ENCODE assay signal across 17 mouse cellular contexts in genomic region chr14:82210402-82210801, GRCm38 (mm10).
DNase-seq lines count a peak whose midpoint lies in the region; ATAC-seq lines count a peak whose summit lies in the region.
"Had no signal": no experiment of that assay in that cellular context is flagged by ENCODE, and none has a peak within 500 bp of the region (broad histone marks: within the 10 kb centered on the region; RNA-seq: fewer than 3 reads in every experiment).

No protein-coding gene starts in this region.

- no peaks in the 10 kb centered on the region for H3K27me3 ChIP-seq in midbrain, embryonic 14.5 days (ENCODE audit: control insufficient read depth, insufficient read depth, low read length)
- no peaks in the 10 kb centered on the region for H3K27me3 ChIP-seq in midbrain, embryonic 11.5 days (ENCODE audit: control insufficient read depth, insufficient read depth, low read length)
- no peaks in the 10 kb centered on the region for H3K27me3 ChIP-seq in neural tube, embryonic 13.5 days
- H3K27me3 ChIP-seq: embryonic facial prominence, embryonic 13.5 days; limb, embryonic 15.5 days; liver, embryonic 15.5 days; stomach, embryonic 15.5 days had no signal

- no peak overlapping the region for H3K27ac ChIP-seq in midbrain, embryonic 14.5 days (replicated peaks; ENCODE audit: low read depth, low read length)
- no peak overlapping the region for H3K27ac ChIP-seq in midbrain, embryonic 11.5 days (ENCODE audit: low read depth, low read length)
- no peak overlapping the region for H3K27ac ChIP-seq in neural tube, embryonic 13.5 days (replicated peaks)
- H3K27ac ChIP-seq: embryonic facial prominence, embryonic 13.5 days; heart, embryonic 10.5 days; kidney, postnatal 0 days; limb, embryonic 15.5 days; liver, embryonic 15.5 days; stomach, embryonic 15.5 days had no signal

- ATAC-seq in midbrain, embryonic 14.5 days (ENCODE audit: low FRiP score, low TSS enrichment) = no peak
- ATAC-seq in midbrain, embryonic 11.5 days (ENCODE audit: low FRiP score) = no peak
- ATAC-seq in neural tube, embryonic 13.5 days (ENCODE audit: low read depth) = peak; percentile 23; the same call in 1 of the 2 replicates
- ATAC-seq: forebrain, postnatal 0 days; midbrain, embryonic 16.5 days had no signal

- no peaks in the 10 kb centered on the region for H3K9me3 ChIP-seq in midbrain, embryonic 14.5 days (ENCODE audit: control insufficient read depth, low read length)
- no peaks in the 10 kb centered on the region for H3K9me3 ChIP-seq in midbrain, embryonic 11.5 days (ENCODE audit: control insufficient read depth, low read length)
- H3K9me3 ChIP-seq in neural tube, embryonic 13.5 days = no peaks in the 10 kb centered on the region
- H3K9me3 ChIP-seq: embryonic facial prominence, embryonic 13.5 days; heart, embryonic 10.5 days; limb, embryonic 15.5 days; liver, embryonic 15.5 days; stomach, embryonic 15.5 days had no signal

- H3K4me1 ChIP-seq in midbrain, embryonic 14.5 days (ENCODE audit: control insufficient read depth, insufficient read depth, low read length) = no peaks in the 10 kb centered on the region
- no peaks in the 10 kb centered on the region for H3K4me1 ChIP-seq in midbrain, embryonic 11.5 days (ENCODE audit: control insufficient read depth, insufficient read depth, low read length)
- no peaks in the 10 kb centered on the region for H3K4me1 ChIP-seq in neural tube, embryonic 13.5 days (replicated peaks)
- H3K4me1 ChIP-seq: embryonic facial prominence, embryonic 13.5 days; heart, embryonic 10.5 days; limb, embryonic 15.5 days; liver, embryonic 15.5 days; stomach, embryonic 15.5 days had no signal

- 74% methylated on average over 5 of the region's 5 CpGs for WGBS in midbrain, embryonic 14.5 days
- 85% methylated on average over 5 of the region's 5 CpGs for WGBS in midbrain, embryonic 11.5 days
- 55% methylated on average over 5 of the region's 5 CpGs for WGBS in neural tube, embryonic 13.5 days

- H3K4me2 ChIP-seq in midbrain, embryonic 14.5 days (ENCODE audit: low read length) = no peak overlapping the region
- no peak overlapping the region for H3K4me2 ChIP-seq in midbrain, embryonic 11.5 days
- no peak overlapping the region for H3K4me2 ChIP-seq in neural tube, embryonic 13.5 days
- H3K4me2 ChIP-seq: embryonic facial prominence, embryonic 13.5 days; limb, embryonic 15.5 days; liver, embryonic 15.5 days; stomach, embryonic 15.5 days had no signal

- peak; percentile 5 for DNase-seq in midbrain, embryonic 14.5 days
- no peak for DNase-seq in midbrain, embryonic 11.5 days (ENCODE audit: low spot score, missing footprints)
- peak; percentile 6 for DNase-seq in cerebellum, adult 8-10 months
- peak; percentile 31 to 47 for DNase-seq in cerebellum, postnatal 25 days
- no peak for DNase-seq in adrenal gland, adult 18-20 months (ENCODE audit: low spot score in 2 of 2)
- no peak for DNase-seq in layer of hippocampus, postnatal 36 days
- DNase-seq: forebrain, postnatal 0 days; kidney, adult 11 months; right cerebral cortex, postnatal 25 days had no signal

- H3K4me3 ChIP-seq in midbrain, embryonic 14.5 days (replicated peaks; ENCODE audit: low read depth, low read length) = no peak overlapping the region
- H3K4me3 ChIP-seq in midbrain, embryonic 11.5 days (ENCODE audit: low read depth, low read length) = no peak overlapping the region
- no peak overlapping the region for H3K4me3 ChIP-seq in neural tube, embryonic 13.5 days
- H3K4me3 ChIP-seq: embryonic facial prominence, embryonic 13.5 days; heart, embryonic 10.5 days; limb, embryonic 15.5 days; liver, embryonic 15.5 days; stomach, embryonic 15.5 days had no signal

- no peaks in the 10 kb centered on the region for H3K36me3 ChIP-seq in midbrain, embryonic 14.5 days (ENCODE audit: control insufficient read depth, insufficient read depth, low read length)
- H3K36me3 ChIP-seq in midbrain, embryonic 11.5 days (ENCODE audit: control insufficient read depth, insufficient read depth, low read length) = no peaks in the 10 kb centered on the region
- no peaks in the 10 kb centered on the region for H3K36me3 ChIP-seq in neural tube, embryonic 13.5 days
- H3K36me3 ChIP-seq: embryonic facial prominence, embryonic 13.5 days; heart, embryonic 10.5 days; limb, embryonic 15.5 days; liver, embryonic 15.5 days; stomach, embryonic 15.5 days had no signal

- no peak overlapping the region for H3K9ac ChIP-seq in midbrain, embryonic 14.5 days (replicated peaks; ENCODE audit: low read length)
- no peak overlapping the region for H3K9ac ChIP-seq in midbrain, embryonic 11.5 days (ENCODE audit: low read length)
- H3K9ac ChIP-seq in neural tube, embryonic 13.5 days = no peak overlapping the region
- H3K9ac ChIP-seq: embryonic facial prominence, embryonic 13.5 days; forebrain, postnatal 0 days; limb, embryonic 15.5 days; liver, embryonic 15.5 days; stomach, embryonic 15.5 days had no signal

Comparison
In these comparisons a context has a peak if more than half of its experiments do, and no peak if none do; other contexts are left out.
1. DNase-seq: peak in midbrain, embryonic 14.5 days (single experiment), cerebellum, adult 8-10 months (single experiment) and cerebellum, postnatal 25 days (2 of 2); none in midbrain, embryonic 11.5 days (single experiment), adrenal gland, adult 18-20 months (0 of 2) and layer of hippocampus, postnatal 36 days (0 of 2).